Mouse (Mus musculus): ENCODE measurements around the gene Ccdc24. TPM values are rescaled to one million over a fixed set of nuclear protein-coding genes. Genes with fewer than 3 reads are reported as not detected.

The Ccdc24 gene
- polyA plus RNA-seq, 1 experiment from 2014 or later = 0.29 TPM

DNA sequence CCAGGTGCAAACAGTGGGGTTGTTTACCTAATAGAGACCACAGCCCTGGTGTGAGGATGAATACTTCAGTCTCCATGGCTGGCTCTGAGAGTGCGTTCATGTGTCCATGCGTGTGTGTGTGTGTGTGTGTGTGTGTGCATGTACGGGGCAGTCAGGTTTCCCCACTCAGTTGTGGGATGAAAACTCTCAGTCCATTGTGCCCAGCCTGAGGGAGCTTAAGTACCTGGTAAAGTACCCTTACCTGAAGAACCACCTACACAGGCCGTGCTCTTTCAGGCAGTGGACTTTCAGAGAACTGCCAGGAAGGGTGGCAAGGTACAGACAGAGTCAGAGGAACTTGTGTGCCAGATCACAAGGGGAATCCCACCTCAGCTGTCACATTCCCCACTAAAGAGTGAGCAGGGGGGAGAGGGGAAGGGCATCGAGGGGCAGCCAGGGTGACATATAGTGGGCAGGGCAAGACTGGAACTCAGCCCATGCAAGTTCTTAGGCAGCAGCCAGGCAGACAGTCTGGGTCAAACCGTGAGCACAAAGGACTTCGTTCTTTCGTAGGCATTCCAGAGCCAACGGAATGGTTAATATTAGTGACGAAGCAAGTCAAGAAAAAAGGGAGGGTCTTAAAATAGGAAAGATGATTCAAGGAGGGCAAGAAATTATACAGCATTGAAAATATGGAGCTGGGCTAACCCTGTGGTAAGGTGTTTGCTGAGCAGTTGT lies 20.0 kb downstream of the Ccdc24 start:
- Histone ChIP-seq H3K36me3 (no peaks in the 10 kb centered on the region), H3K27ac (no peak overlapping the region), H3K27me3 (peaks cover 4% of the 10 kb centered on the region; the same call in 1 of the 2 replicates), H3K9me3 (replicated peaks) (no peaks in the 10 kb centered on the region), H3K4me2 (no peak overlapping the region), H3K9ac (no peak overlapping the region), H3K4me3 (no peak overlapping the region), H3K4me1 (replicated peaks) (peaks cover 13% of the 10 kb centered on the region)
- ATAC-seq (replicated peaks; ENCODE audit: insufficient number of reproducible peaks, insufficient read depth, low FRiP score, low read depth) = no peak
- WGBS = 86% methylated on average over 10 of the region's 10 CpGs

DNA sequence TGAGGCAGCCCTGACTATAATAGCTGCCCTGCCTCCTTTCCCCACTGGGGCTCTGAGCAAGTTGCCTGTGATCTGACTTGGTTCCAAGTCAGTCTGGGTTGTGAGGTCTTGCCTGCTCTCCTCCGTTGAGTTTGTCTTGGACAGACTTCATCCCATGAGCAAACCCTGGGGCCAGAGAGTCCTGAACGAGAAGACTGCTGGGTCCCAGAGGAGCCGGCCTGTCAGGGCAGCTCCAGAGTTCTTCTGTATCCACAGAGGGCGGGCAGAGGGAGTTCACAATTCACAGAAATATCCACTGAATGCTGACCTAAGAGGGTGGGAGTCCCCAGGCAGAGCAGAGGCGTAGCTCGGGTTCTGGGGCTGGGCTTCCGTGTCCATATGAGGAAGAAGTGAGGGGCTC lies 21.5 kb downstream of the Ccdc24 start:
- 62% methylated on average over 7 of the region's 7 CpGs for WGBS
- H3K4me2 ChIP-seq = no peak overlapping the region
- H3K27me3 ChIP-seq = peaks cover 4% of the 10 kb centered on the region; the same call in 1 of the 2 replicates

DNA sequence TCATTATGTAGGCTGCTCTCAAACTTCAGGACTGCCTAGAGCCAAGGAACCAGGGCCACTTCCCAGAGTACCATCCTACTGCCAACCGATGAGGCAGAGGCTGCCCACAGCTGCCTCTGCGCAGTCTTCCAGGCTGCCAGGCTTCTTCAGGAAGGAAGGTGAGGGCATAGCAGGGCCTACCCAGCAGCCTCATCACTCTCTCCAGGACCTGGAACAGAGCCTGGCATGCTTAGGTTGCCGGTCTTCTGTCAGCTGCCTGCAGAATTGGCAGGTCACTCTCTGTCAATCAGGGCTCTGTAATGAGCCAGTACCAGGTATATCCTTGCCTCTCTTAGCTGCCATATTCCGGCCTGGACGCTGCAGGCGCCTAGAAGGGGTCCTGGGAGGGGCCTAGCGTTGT lies 22.2 kb downstream of the Ccdc24 start:
- Histone ChIP-seq H3K9ac (no peak overlapping the region), H3K36me3 (no peaks in the 10 kb centered on the region), H3K27me3 (peaks cover 4% of the 10 kb centered on the region; the same call in 1 of the 2 replicates), H3K4me3 (no peak overlapping the region), H3K27ac (no peak overlapping the region), H3K4me2 (no peak overlapping the region), H3K4me1 (replicated peaks) (peaks cover 8% of the 10 kb centered on the region), H3K9me3 (replicated peaks) (no peaks in the 10 kb centered on the region)
- no peak for ATAC-seq (replicated peaks; ENCODE audit: insufficient number of reproducible peaks, insufficient read depth, low FRiP score, low read depth)
- WGBS = 77% methylated on average over 7 of the region's 7 CpGs

More for the DNA sequence above, 21.5 kb downstream of the Ccdc24 start:
- no peak overlapping the region for H3K4me3 ChIP-seq
- H3K36me3 ChIP-seq = no peaks in the 10 kb centered on the region
- ATAC-seq (replicated peaks; ENCODE audit: insufficient number of reproducible peaks, insufficient read depth, low FRiP score, low read depth) = no peak
- H3K4me1 ChIP-seq (replicated peaks) = peaks cover 13% of the 10 kb centered on the region
- no peak overlapping the region for H3K9ac ChIP-seq
- H3K9me3 ChIP-seq (replicated peaks) = no peaks in the 10 kb centered on the region
- H3K27ac ChIP-seq = no peak overlapping the region

DNA sequence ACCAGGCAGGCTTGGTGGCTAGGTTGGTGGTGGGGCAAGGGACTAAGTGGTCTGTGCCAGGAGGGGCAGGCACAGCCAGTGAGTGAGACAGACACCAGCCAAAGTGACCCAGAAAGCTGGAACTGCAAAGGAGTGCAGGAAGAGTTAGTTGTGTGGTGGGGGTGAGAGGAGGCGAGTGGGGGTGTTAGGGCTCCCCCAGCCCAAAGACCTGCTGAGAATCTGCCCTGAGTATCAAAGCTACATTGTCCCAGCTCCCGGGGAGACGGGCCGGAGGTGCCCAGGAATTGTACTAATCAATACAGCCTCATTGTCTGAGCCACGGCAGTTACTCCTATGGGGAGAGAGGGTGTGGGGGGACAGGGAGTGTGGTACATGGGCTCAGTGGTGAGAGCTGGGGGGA lies 22.9 kb downstream of the Ccdc24 start:
- H3K36me3 ChIP-seq = no peaks in the 10 kb centered on the region
- peaks cover 4% of the 10 kb centered on the region; the same call in 1 of the 2 replicates for H3K27me3 ChIP-seq
- no peak overlapping the region for H3K4me2 ChIP-seq
- no peak for ATAC-seq (replicated peaks; ENCODE audit: insufficient number of reproducible peaks, insufficient read depth, low FRiP score, low read depth)
- 76% methylated on average over 5 of the region's 5 CpGs for WGBS
- H3K4me3 ChIP-seq = no peak overlapping the region
- no peaks in the 10 kb centered on the region for H3K9me3 ChIP-seq (replicated peaks)
- H3K27ac ChIP-seq = no peak overlapping the region
- no peak overlapping the region for H3K9ac ChIP-seq
- peaks cover 5% of the 10 kb centered on the region for H3K4me1 ChIP-seq (replicated peaks)

DNA sequence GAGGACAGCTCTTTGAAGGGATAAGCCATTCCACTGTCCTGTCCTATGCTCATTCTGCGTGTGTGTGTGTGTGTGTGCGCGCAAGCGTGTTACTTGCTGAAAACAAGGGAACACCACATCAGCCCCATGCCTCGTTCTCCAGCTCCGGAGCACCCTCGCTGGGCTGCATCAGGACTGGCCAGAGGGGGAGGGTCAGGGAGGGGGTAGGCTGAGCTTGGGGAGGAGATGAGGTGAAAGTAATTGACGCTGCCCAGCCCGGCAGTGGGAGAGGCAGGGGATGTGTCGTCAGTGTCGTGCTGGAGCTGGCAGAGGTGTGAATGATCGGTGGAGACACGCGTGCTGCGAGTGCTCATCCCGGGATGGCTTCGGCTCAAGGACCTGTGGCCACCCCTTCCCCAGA lies 23.3 kb downstream of the Ccdc24 start:
- Histone ChIP-seq H3K4me3 (no peak overlapping the region), H3K27me3 (peaks cover 4% of the 10 kb centered on the region; the same call in 1 of the 2 replicates), H3K27ac (no peak overlapping the region), H3K4me2 (no peak overlapping the region), H3K9me3 (replicated peaks) (no peaks in the 10 kb centered on the region), H3K9ac (no peak overlapping the region), H3K4me1 (replicated peaks) (peaks cover 5% of the 10 kb centered on the region), H3K36me3 (no peaks in the 10 kb centered on the region)
- 50% methylated on average over 17 of the region's 17 CpGs for WGBS
- ATAC-seq (replicated peaks; ENCODE audit: insufficient number of reproducible peaks, insufficient read depth, low FRiP score, low read depth) = no peak

DNA sequence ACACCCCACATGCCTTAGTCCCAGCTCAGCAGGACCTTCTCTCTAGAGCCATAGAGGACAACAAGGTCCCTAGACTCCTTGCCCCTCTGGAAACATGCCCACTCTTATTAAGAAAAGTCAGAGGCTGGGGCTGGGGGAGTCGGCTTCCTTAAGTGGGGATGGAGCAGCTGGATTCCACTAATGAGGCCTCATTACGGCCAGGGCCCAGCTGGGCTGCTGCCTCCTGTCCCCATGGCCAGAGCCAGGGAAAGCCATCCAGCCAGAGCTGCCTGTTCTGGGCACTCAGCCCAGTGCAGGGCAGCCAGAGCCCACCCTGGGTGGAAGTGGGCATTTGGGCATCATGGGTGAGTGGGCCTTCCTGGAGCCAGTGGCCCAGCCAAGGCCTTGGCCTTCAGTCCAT lies 25.3 kb downstream of the Ccdc24 start:
- Histone ChIP-seq H3K27me3 (peaks cover 4% of the 10 kb centered on the region; the same call in 1 of the 2 replicates), H3K9ac (no peak overlapping the region), H3K9me3 (replicated peaks) (no peaks in the 10 kb centered on the region), H3K4me1 (replicated peaks) (peaks cover 5% of the 10 kb centered on the region), H3K27ac (no peak overlapping the region), H3K4me3 (no peak overlapping the region), H3K4me2 (no peak overlapping the region), H3K36me3 (no peaks in the 10 kb centered on the region)
- WGBS = 64% methylated on average over 2 of the region's 2 CpGs
- ATAC-seq (replicated peaks; ENCODE audit: insufficient number of reproducible peaks, insufficient read depth, low FRiP score, low read depth) = no peak

DNA sequence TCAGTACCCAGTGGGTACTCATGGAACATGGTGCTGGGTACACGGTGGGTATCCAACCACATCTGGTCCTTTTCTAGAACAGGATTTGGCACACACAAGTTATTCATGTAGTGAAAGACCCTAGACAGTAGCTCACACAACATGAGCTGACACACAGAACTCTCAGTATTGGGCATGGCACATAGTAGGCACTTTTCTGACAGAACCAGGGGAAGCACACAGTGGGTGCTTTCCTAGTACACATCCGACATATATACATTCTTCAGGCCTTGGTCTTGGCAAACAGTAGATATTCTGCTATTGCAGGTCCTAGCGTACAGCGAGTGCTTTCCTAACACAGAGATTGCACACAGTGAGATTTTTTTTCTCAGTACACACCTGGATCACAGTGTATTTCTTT lies 26.1 kb downstream of the Ccdc24 start:
- Histone ChIP-seq H3K36me3 (no peaks in the 10 kb centered on the region), H3K9me3 (replicated peaks) (no peaks in the 10 kb centered on the region), H3K4me2 (no peak overlapping the region), H3K27ac (no peak overlapping the region), H3K4me3 (no peak overlapping the region), H3K9ac (no peak overlapping the region), H3K4me1 (replicated peaks) (peaks cover 5% of the 10 kb centered on the region), H3K27me3 (peaks cover 4% of the 10 kb centered on the region; the same call in 1 of the 2 replicates)
- no peak for ATAC-seq (replicated peaks; ENCODE audit: insufficient number of reproducible peaks, insufficient read depth, low FRiP score, low read depth)
- WGBS = 96% methylated on average over 4 of the region's 4 CpGs

DNA sequence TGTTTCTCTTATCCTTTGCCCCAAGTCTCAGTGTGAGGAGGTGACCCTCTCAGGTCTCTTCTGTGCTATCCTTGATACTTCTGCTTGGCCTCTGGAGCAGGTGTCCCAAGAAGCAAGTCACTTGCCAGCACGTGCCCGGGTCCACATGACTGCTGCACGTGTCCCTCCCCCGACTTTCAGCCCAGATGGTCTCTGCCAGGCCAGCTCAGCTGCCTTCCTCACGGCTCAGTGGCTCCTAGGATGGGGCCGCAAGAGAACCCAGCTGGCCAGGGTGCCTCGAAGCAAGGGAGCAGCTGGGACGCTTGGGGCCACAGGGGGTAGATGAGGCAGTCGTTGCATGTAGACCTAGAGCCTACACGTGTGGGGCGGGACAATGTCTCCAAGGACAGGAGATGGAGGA lies 27.0 kb downstream of the Ccdc24 start:
- H3K4me2 ChIP-seq = no peak overlapping the region

DNA sequence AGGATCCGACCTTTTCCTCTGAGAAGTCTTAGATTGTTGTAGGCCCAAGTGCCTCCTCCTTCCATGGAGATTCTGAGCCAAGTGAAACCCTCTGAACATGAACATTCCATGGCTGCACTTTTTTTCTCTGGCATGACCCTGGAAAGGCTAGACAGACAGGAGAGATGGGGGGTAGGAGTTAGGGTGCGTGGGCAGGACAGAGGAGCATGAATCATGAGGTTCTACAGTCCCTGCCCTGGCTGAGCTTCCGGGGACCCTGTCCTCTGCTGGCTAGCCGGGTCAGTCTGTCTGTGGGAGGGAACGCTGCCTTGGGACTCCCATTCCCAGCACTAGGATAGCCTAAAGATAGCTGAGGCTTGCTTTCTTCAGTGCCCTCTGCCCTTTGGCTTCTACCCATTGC lies 27.9 kb downstream of the Ccdc24 start:
- Histone ChIP-seq H3K4me3 (no peak overlapping the region), H3K4me1 (replicated peaks) (no peaks in the 10 kb centered on the region), H3K9ac (no peak overlapping the region), H3K9me3 (replicated peaks) (no peaks in the 10 kb centered on the region), H3K27ac (no peak overlapping the region), H3K36me3 (no peaks in the 10 kb centered on the region), H3K27me3 (peaks cover 2% of the 10 kb centered on the region; the same call in 1 of the 2 replicates), H3K4me2 (no peak overlapping the region)
- ATAC-seq (replicated peaks; ENCODE audit: insufficient number of reproducible peaks, insufficient read depth, low FRiP score, low read depth) = no peak
- 77% methylated on average over 5 of the region's 5 CpGs for WGBS

More for the DNA sequence above, 27.0 kb downstream of the Ccdc24 start:
- ATAC-seq (replicated peaks; ENCODE audit: insufficient number of reproducible peaks, insufficient read depth, low FRiP score, low read depth) = no peak
- 81% methylated on average over 11 of the region's 11 CpGs for WGBS
- peaks cover 4% of the 10 kb centered on the region for H3K4me1 ChIP-seq (replicated peaks)
- peaks cover 4% of the 10 kb centered on the region; the same call in 1 of the 2 replicates for H3K27me3 ChIP-seq
- H3K36me3 ChIP-seq = no peaks in the 10 kb centered on the region
- no peaks in the 10 kb centered on the region for H3K9me3 ChIP-seq (replicated peaks)
- H3K27ac ChIP-seq = no peak overlapping the region
- no peak overlapping the region for H3K9ac ChIP-seq
- no peak overlapping the region for H3K4me3 ChIP-seq

DNA sequence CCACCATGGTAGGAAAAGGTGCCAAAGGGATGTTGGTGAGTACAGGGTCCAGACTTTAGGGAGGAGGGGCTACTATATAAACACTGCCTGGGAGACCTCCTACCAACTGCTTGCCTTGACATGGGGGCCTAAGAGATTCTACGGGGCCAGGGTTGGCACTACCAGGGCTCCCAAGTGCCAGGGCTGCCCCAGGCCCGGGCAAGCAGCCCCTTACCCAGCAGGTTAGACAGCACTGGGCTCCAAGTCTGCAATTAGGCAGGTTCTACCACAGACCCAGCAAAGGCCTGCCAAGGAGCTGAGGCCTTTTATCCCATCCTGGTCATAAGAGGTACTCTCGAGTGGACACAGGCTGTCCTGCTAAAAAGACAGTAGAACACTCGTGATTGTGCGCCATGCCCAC lies 29.3 kb downstream of the Ccdc24 start:
- H3K9me3 ChIP-seq (replicated peaks) = no peaks in the 10 kb centered on the region
- H3K4me2 ChIP-seq = no peak overlapping the region
- H3K27me3 ChIP-seq = no peaks in the 10 kb centered on the region
- ATAC-seq (replicated peaks; ENCODE audit: insufficient number of reproducible peaks, insufficient read depth, low FRiP score, low read depth) = no peak
- H3K9ac ChIP-seq = no peak overlapping the region
- no peaks in the 10 kb centered on the region for H3K4me1 ChIP-seq (replicated peaks)
- WGBS = 92% methylated on average over 5 of the region's 5 CpGs
- H3K27ac ChIP-seq = no peak overlapping the region
- no peak overlapping the region for H3K4me3 ChIP-seq
- H3K36me3 ChIP-seq = no peaks in the 10 kb centered on the region

DNA sequence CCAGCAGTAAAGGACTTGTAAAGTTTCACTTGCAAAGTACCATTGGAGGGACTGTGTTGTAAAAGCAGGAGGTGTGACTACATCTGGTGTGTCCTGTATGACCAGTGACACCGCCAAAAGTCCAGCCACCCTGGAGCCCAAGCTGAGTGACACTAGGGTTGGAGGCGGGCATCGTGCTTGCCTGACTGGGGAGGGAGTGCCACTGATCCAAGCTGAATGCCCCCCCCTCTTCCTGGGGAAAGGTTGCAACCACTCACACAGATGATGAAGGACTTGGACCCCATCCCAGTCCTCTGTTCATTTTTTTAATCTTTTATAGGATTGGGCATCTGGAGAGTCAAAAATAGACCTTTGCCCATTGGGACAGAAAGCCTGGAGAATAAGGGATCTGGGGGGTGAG lies 30.8 kb downstream of the Ccdc24 start:
- Histone ChIP-seq H3K27me3 (no peaks in the 10 kb centered on the region), H3K9me3 (replicated peaks) (no peaks in the 10 kb centered on the region), H3K27ac (no peak overlapping the region), H3K36me3 (no peaks in the 10 kb centered on the region), H3K4me2 (no peak overlapping the region), H3K4me3 (no peak overlapping the region), H3K9ac (no peak overlapping the region), H3K4me1 (replicated peaks) (peaks cover 6% of the 10 kb centered on the region; the same call in 1 of the 2 replicates)
- 70% methylated on average over 3 of the region's 3 CpGs for WGBS
- no peak for ATAC-seq (replicated peaks; ENCODE audit: insufficient number of reproducible peaks, insufficient read depth, low FRiP score, low read depth)

DNA sequence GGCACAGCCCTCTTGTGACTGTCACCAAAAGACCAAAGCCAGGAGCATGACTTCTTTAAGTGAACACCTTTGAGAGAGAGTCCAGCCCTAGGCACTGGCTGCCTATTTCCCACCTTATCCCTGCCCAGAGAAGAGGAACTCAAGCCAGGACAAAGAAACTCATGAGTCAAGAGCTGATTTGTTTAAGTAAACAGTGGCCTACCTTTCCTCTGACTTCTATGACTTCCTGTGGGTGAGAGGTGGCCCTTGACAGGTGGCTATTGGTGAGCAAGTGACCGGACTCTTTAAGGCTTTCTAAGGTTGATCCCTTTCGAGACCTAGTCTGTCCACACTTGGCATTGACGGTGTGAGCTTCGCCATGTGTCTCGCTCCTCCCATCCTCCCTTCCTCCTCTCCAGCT lies 31.5 kb downstream of the Ccdc24 start:
- H3K27ac ChIP-seq = no peak overlapping the region
- no peaks in the 10 kb centered on the region for H3K9me3 ChIP-seq (replicated peaks)
- H3K4me3 ChIP-seq = no peak overlapping the region
- 89% methylated on average over 5 of the region's 5 CpGs for WGBS
- no peak overlapping the region for H3K4me2 ChIP-seq
- H3K4me1 ChIP-seq (replicated peaks) = peaks cover 6% of the 10 kb centered on the region; the same call in 1 of the 2 replicates
- no peak overlapping the region for H3K9ac ChIP-seq
- no peak for ATAC-seq (replicated peaks; ENCODE audit: insufficient number of reproducible peaks, insufficient read depth, low FRiP score, low read depth)
- H3K27me3 ChIP-seq = no peaks in the 10 kb centered on the region
- H3K36me3 ChIP-seq = no peaks in the 10 kb centered on the region
